ENCODE assay signal across 8 mouse cellular contexts in genomic region chr16:30038663-30039593, GRCm38 (mm10). TPM values are rescaled to one million over a fixed set of nuclear protein-coding genes. Genes with fewer than 3 reads are reported as not detected.
DNase-seq lines count a peak whose midpoint lies in the region; ATAC-seq and TF ChIP-seq lines count a peak whose summit lies in the region.

No protein-coding gene starts in this region.

- TF ChIP-seq POLR2A in CH12.LX (IDR thresholded peaks at IDR 0.05; ENCODE audit: low read depth, low read length), result peak; percentile 44; the same call in 1 of the 2 replicates

- WGBS in heart, embryonic 16.5 days, result 39% methylated on average over 15 of the region's 17 CpGs
- 14% methylated on average over 14 of the region's 17 CpGs for WGBS in midbrain, embryonic 12.5 days

- dilution Hi-C loops in CH12.LX (cut with MboI; ENCODE audit: extremely low pct_ligation_motif_present, extremely low pct_unique_long_range_greater_than_20kb, low sequenced_read_pairs), result no loop called here

- peak; percentile 54; the same call in 1 of the 2 replicates for ATAC-seq in heart, embryonic 16.5 days (replicated peaks; ENCODE audit: extremely low read depth, insufficient read depth, low FRiP score)
- ATAC-seq in midbrain, embryonic 12.5 days (ENCODE audit: low FRiP score, low read depth), result peak; percentile 44; the same call in 1 of the 2 replicates

- no peaks in the 10 kb centered on the region for H3K36me3 ChIP-seq in CH12.LX (replicated peaks in 1 of 2; ENCODE audit: control insufficient read depth in 1 of 2, insufficient read depth in 1 of 2, low read length in 1 of 2)
- H3K36me3 ChIP-seq in heart, embryonic 16.5 days (ENCODE audit: control insufficient read depth, insufficient read depth), result no peaks in the 10 kb centered on the region
- H3K36me3 ChIP-seq in midbrain, embryonic 12.5 days, result no peaks in the 10 kb centered on the region

- DNase-seq in 3134 (ENCODE audit: extremely low read depth, insufficient read length, low spot score) (peak; percentile 29), CH12.LX (ENCODE audit: extremely low read depth) (peak; percentile 91)
- DNase-seq in thymus, adult 18-20 months, result peak; percentile 36 to 64
- DNase-seq in layer of hippocampus, postnatal 10 days (ENCODE audit: low spot score in 2 of 2), result no peak
- DNase-seq in urinary bladder, postnatal 25 days (ENCODE audit: low spot score), result no peak
- no peak for DNase-seq in gastrocnemius, postnatal 10 days

- peak overlapping the region in 1 of 3 experiments; percentile 14 for H3K4me3 ChIP-seq in CH12.LX (replicated peaks in 1 of 3; ENCODE audit: low read depth in 2 of 3, low read length in 2 of 3, poor library complexity in 1 of 3)
- H3K4me3 ChIP-seq in heart, embryonic 16.5 days (ENCODE audit: low read length), result no peak overlapping the region
- H3K4me3 ChIP-seq in midbrain, embryonic 12.5 days, result no peak overlapping the region

- H3K4me2 ChIP-seq in CH12.LX (ENCODE audit: insufficient read depth, low read depth, poor library complexity, severe bottlenecking), result peak overlapping the region; percentile 84
- no peak overlapping the region for H3K4me2 ChIP-seq in heart, embryonic 16.5 days (ENCODE audit: low read depth, low read length)
- H3K4me2 ChIP-seq in midbrain, embryonic 12.5 days (replicated peaks), result no peak overlapping the region

- no peaks in the 10 kb centered on the region for H3K9me3 ChIP-seq in CH12.LX (replicated peaks; ENCODE audit: low read length)
- H3K9me3 ChIP-seq in heart, embryonic 16.5 days (replicated peaks; ENCODE audit: control insufficient read depth, low read length), result no peaks in the 10 kb centered on the region
- no peaks in the 10 kb centered on the region for H3K9me3 ChIP-seq in midbrain, embryonic 12.5 days

- H3K27me3 ChIP-seq in CH12.LX (replicated peaks), result peaks cover 24% of the 10 kb centered on the region
- no peaks in the 10 kb centered on the region for H3K27me3 ChIP-seq in heart, embryonic 16.5 days (ENCODE audit: control insufficient read depth, insufficient read depth, low read length)
- peaks cover 84% of the 10 kb centered on the region for H3K27me3 ChIP-seq in midbrain, embryonic 12.5 days

- no peak overlapping the region for H3K27ac ChIP-seq in CH12.LX (ENCODE audit: insufficient read depth, low read depth)
- H3K27ac ChIP-seq in heart, embryonic 16.5 days (ENCODE audit: low read length), result no peak overlapping the region
- H3K27ac ChIP-seq in midbrain, embryonic 12.5 days (replicated peaks), result no peak overlapping the region

- in situ Hi-C loops in CH12.LX (cut with MboI; ENCODE audit: low pct_ligation_motif_present, low pct_unique_long_range_greater_than_20kb, low sequenced_read_pairs), result no loop called here

- no peaks in the 10 kb centered on the region for H3K79me2 ChIP-seq in CH12.LX (replicated peaks; ENCODE audit: control insufficient read depth, extremely low read depth, insufficient read depth, poor library complexity, severe bottlenecking)

- H3K9ac ChIP-seq in CH12.LX (ENCODE audit: insufficient read depth, low read depth), result peak overlapping the region; percentile 50; the same call in 1 of the 2 replicates
- H3K9ac ChIP-seq in heart, embryonic 16.5 days (ENCODE audit: low read length), result no peak overlapping the region
- no peak overlapping the region for H3K9ac ChIP-seq in midbrain, embryonic 12.5 days (replicated peaks)

- peak; percentile 72 for TF ChIP-seq EP300 in CH12.LX (IDR thresholded peaks at IDR 0.05; ENCODE audit: low read length)

- peaks cover 47 to 71% of the 10 kb centered on the region in 2 experiments for H3K4me1 ChIP-seq in CH12.LX (ENCODE audit: control insufficient read depth in 1 of 2, insufficient read depth in 2 of 2)
- H3K4me1 ChIP-seq in heart, embryonic 16.5 days (ENCODE audit: control insufficient read depth, insufficient read depth, low read length), result peaks cover 10% of the 10 kb centered on the region
- peaks cover 18% of the 10 kb centered on the region for H3K4me1 ChIP-seq in midbrain, embryonic 12.5 days

- peak; percentile 17 for TF ChIP-seq RAD21 in CH12.LX (IDR thresholded peaks at IDR 0.05; ENCODE audit: low read depth, low read length)

- TF ChIP-seq CTCF in CH12.LX (conservative IDR thresholded peaks at IDR 0.05 in 1 of 2, IDR thresholded peaks at IDR 0.05 in 1 of 2; ENCODE audit: low read depth in 2 of 2, low read length in 2 of 2), result no peak

TF ChIP-seq in CH12.LX, 34 proteins besides CTCF, POLR2A, EP300 and RAD21:
- TF ChIP-seq ZC3H11A (IDR thresholded peaks at IDR 0.05; ENCODE audit: low read depth, low read length) (no peak), ETS1 (conservative IDR thresholded peaks at IDR 0.05; ENCODE audit: low read depth, low read length) (peak; percentile 75), RCOR1 (conservative IDR thresholded peaks at IDR 0.05; ENCODE audit: low read depth, low read length) (no peak; the same call in 1 of the 2 replicates), ZNF384 (IDR thresholded peaks at IDR 0.05; ENCODE audit: low read depth, low read length) (no peak), USF2 (conservative IDR thresholded peaks at IDR 0.05; ENCODE audit: low read depth, low read length) (peak; percentile 73), NELFE (IDR thresholded peaks at IDR 0.05; ENCODE audit: low read depth, low read length) (no peak), MAZ (IDR thresholded peaks at IDR 0.05; ENCODE audit: low read depth, low read length) (peak; percentile 64; the same call in 1 of the 2 replicates), GABPA (IDR thresholded peaks at IDR 0.05; ENCODE audit: insufficient replicate concordance, low read depth, low read length) (no peak), E2F4 (IDR thresholded peaks at IDR 0.05; ENCODE audit: insufficient replicate concordance, low read depth, low read length) (no peak), MEF2A (IDR thresholded peaks at IDR 0.05; ENCODE audit: borderline replicate concordance, low read depth, low read length) (peak; percentile 40; the same call in 1 of the 2 replicates), KAT2A (IDR thresholded peaks at IDR 0.05; ENCODE audit: insufficient replicate concordance, low read length) (0 out of 2 replicates have a peak, but pooled peaks have one; percentile 31), CHD2 (IDR thresholded peaks at IDR 0.05; ENCODE audit: low read length) (peak; percentile 78), ZMIZ1 (IDR thresholded peaks at IDR 0.05; ENCODE audit: low read depth, low read length) (no peak), ZKSCAN1 (IDR thresholded peaks at IDR 0.05; ENCODE audit: borderline replicate concordance, low read depth, low read length) (no peak), UBTF (IDR thresholded peaks at IDR 0.05; ENCODE audit: low read depth, low read length) (no peak), JUND (conservative IDR thresholded peaks at IDR 0.05; ENCODE audit: low read depth, low read length) (no peak), CHD1 (IDR thresholded peaks at IDR 0.05; ENCODE audit: low read depth, low read length) (no peak), SMC3 (IDR thresholded peaks at IDR 0.05; ENCODE audit: low read depth, low read length) (peak; percentile 14), SIN3A (IDR thresholded peaks at IDR 0.05; ENCODE audit: low read length) (peak; percentile 66; the same call in 1 of the 2 replicates), IRF4 (IDR thresholded peaks at IDR 0.05; ENCODE audit: low read depth, low read length) (peak; percentile 75), ELF1 (IDR thresholded peaks at IDR 0.05; ENCODE audit: low read depth, low read length) (peak; percentile 77), MAFK (IDR thresholded peaks at IDR 0.05; ENCODE audit: insufficient replicate concordance, low read length) (no peak), JUN (IDR thresholded peaks at IDR 0.05; ENCODE audit: insufficient read depth, low read depth, low read length) (no peak), PAX5 (IDR thresholded peaks at IDR 0.05; ENCODE audit: low read length) (no peak), USF1 (IDR thresholded peaks at IDR 0.05; ENCODE audit: low read depth, low read length) (peak; percentile 77), BHLHE40 (IDR thresholded peaks at IDR 0.05; ENCODE audit: low read depth, low read length) (peak; percentile 94), MYC (IDR thresholded peaks at IDR 0.05; ENCODE audit: low read depth, low read length) (peak; percentile 52; the same call in 1 of the 2 replicates), TCF12 (IDR thresholded peaks at IDR 0.05; ENCODE audit: low read depth, low read length) (peak; percentile 95), NRF1 (IDR thresholded peaks at IDR 0.05; ENCODE audit: low read depth, low read length) (no peak), HCFC1 (IDR thresholded peaks at IDR 0.05; ENCODE audit: low read depth, low read length) (no peak), POLR2AphosphoS2 (IDR thresholded peaks at IDR 0.05; ENCODE audit: low read depth, low read length) (no peak), TBP (conservative IDR thresholded peaks at IDR 0.05; ENCODE audit: low read depth, low read length) (no peak), MAX (IDR thresholded peaks at IDR 0.05; ENCODE audit: low read length) (peak; percentile 91), MXI1 (IDR thresholded peaks at IDR 0.05; ENCODE audit: low read depth, low read length) (peak; percentile 66; the same call in 1 of the 2 replicates)

RNA-seq across cellular contexts. Expression of gene Hes1, which starts 25.3 kb away (rescaled TPM):
- total RNA-seq in CH12.LX (2012; rRNA removed) (3.4 and 3.6 TPM in 2 replicates), CH12.LX (2014; rRNA removed) (1.4 and 2.4 TPM in 2 replicates)
- polyA plus RNA-seq in CH12.LX (2012; ENCODE audit: insufficient read length, low read depth), result 0.53 and 1.6 TPM in 2 replicates
- 19.1 and 23.8 TPM in 2 replicates for polyA plus RNA-seq in heart, embryonic 16.5 days (2015; fragmentation: Nextera tagmentation; extraction: Ambion mirVana)
- 30.5 and 37.9 TPM in 2 replicates for polyA plus RNA-seq in midbrain, embryonic 12.5 days (2016; fragmentation: Nextera tagmentation; extraction: Ambion mirVana)
- total RNA-seq in layer of hippocampus, postnatal 10 days (2021), result 10 to 100 TPM; 14.5 to 19.2 TPM
- 10 to 100 TPM; 19.1 to 24.6 TPM for total RNA-seq in gastrocnemius, postnatal 10 days (2021)

Comparison
In these comparisons a context has a peak if more than half of its experiments do, and no peak if none do; other contexts are left out.
1. DNase-seq: peak in 3134 (single experiment), CH12.LX (single experiment) and thymus, adult 18-20 months (2 of 2); none in layer of hippocampus, postnatal 10 days (0 of 2), urinary bladder, postnatal 25 days (single experiment) and gastrocnemius, postnatal 10 days (single experiment).